Mouse (Mus musculus) v-Abl transformed pro-B cells (cell line): ENCODE data around the gene Mta2.

Experiments
- in situ Hi-C, 2 experiments: fragments of 400-800 bp; cut with MboI; formaldehyde crosslinking; loops; one replicate each; pipeline ENCODE4 v1.15.1; 2025; ENCODE audit not compliant: unreplicated experiment in 2 of 2

The Mta2 gene

GRCm38 (mm10) chr19:8987816-8988215 is 46.1 kb downstream of the Mta2 start:
- in situ Hi-C loops = loop anchor here in 1 of 2 experiments (25.0 kb wide), 1 partner anchor 426 kb away; no protein-coding TSS in a partner anchor

- in situ Hi-C loops = loop anchor here in 1 of 2 experiments (25.0 kb wide), 1 partner anchor 426 kb away; no protein-coding TSS in a partner anchor
These were observed 46.8 kb downstream of the Mta2 start for GRCm38 (mm10) chr19:8988346-8989065.

GRCm38 (mm10) chr19:8989066-8989566 is 47.4 kb downstream of the Mta2 start, which contains the start of gene Ahnak:
Gene Ahnak, plus strand, starts transcription at chr19:8989284.
- in situ Hi-C loops = loop anchor here in 1 of 2 experiments (25.0 kb wide), 1 partner anchor 427 kb away; no protein-coding TSS in a partner anchor

GRCm38 (mm10) chr19:8989567-8990431 is 48.1 kb downstream of the Mta2 start:
- in situ Hi-C loops = loop anchor here (5.0 to 25.0 kb wide), 2 partner anchors 88 to 427 kb away; no protein-coding TSS in a partner anchor

GRCm38 (mm10) chr19:8990432-8991102 is 48.9 kb downstream of the Mta2 start:
- in situ Hi-C loops = loop anchor here (5.0 to 25.0 kb wide), 2 partner anchors 87 to 428 kb away; no protein-coding TSS in a partner anchor

GRCm38 (mm10) chr19:8991245-8991870 is 49.7 kb downstream of the Mta2 start:
- in situ Hi-C loops = loop anchor here (5.0 to 25.0 kb wide), 2 partner anchors 86 to 429 kb away; no protein-coding TSS in a partner anchor

- in situ Hi-C loops = loop anchor here (5.0 to 25.0 kb wide), 2 partner anchors 85 to 430 kb away; no protein-coding TSS in a partner anchor
These were observed 50.4 kb downstream of the Mta2 start for GRCm38 (mm10) chr19:8991871-8992735.

- in situ Hi-C loops = loop anchor here (5.0 to 25.0 kb wide), 2 partner anchors 84 to 431 kb away; no protein-coding TSS in a partner anchor
These were observed 51.3 kb downstream of the Mta2 start for GRCm38 (mm10) chr19:8992769-8993624.

- in situ Hi-C loops = loop anchor here (5.0 to 25.0 kb wide), 2 partner anchors 84 to 431 kb away; no protein-coding TSS in a partner anchor
These were observed 51.9 kb downstream of the Mta2 start for GRCm38 (mm10) chr19:8993625-8993912.

- in situ Hi-C loops = loop anchor here (5.0 to 25.0 kb wide), 2 partner anchors 82 to 433 kb away; no protein-coding TSS in a partner anchor
These were observed 53.3 kb downstream of the Mta2 start for GRCm38 (mm10) chr19:8994813-8995607.

- in situ Hi-C loops = loop anchor here in 1 of 2 experiments (25.0 kb wide), 1 partner anchor 434 kb away; no protein-coding TSS in a partner anchor
These were observed 54.9 kb downstream of the Mta2 start for GRCm38 (mm10) chr19:8996601-8997000.

- in situ Hi-C loops = loop anchor here in 1 of 2 experiments (25.0 kb wide), 1 partner anchor 435 kb away; no protein-coding TSS in a partner anchor
These were observed 55.9 kb downstream of the Mta2 start for GRCm38 (mm10) chr19:8997546-8997945.

GRCm38 (mm10) chr19:8998546-8998945 is 56.9 kb downstream of the Mta2 start:
- in situ Hi-C loops = loop anchor here in 1 of 2 experiments (25.0 kb wide), 1 partner anchor 436 kb away; no protein-coding TSS in a partner anchor

- in situ Hi-C loops = loop anchor here in 1 of 2 experiments (25.0 kb wide), 1 partner anchor 437 kb away; no protein-coding TSS in a partner anchor
These were observed 57.5 kb downstream of the Mta2 start for GRCm38 (mm10) chr19:8999223-8999622.
